Mouse (Mus musculus): ENCODE measurements around the gene Zfp282.

Zfp282 gene

GRCm38 (mm10) chr6:47899416-47899815 is 22.4 kb downstream of the Zfp282 start:
- DNase-seq (ENCODE audit: low spot score), result no peak

- DNase-seq (ENCODE audit: low spot score), result no peak
Observed at GRCm38 (mm10) chr6:47903587-47903986, 26.6 kb downstream of the Zfp282 start.

DNA sequence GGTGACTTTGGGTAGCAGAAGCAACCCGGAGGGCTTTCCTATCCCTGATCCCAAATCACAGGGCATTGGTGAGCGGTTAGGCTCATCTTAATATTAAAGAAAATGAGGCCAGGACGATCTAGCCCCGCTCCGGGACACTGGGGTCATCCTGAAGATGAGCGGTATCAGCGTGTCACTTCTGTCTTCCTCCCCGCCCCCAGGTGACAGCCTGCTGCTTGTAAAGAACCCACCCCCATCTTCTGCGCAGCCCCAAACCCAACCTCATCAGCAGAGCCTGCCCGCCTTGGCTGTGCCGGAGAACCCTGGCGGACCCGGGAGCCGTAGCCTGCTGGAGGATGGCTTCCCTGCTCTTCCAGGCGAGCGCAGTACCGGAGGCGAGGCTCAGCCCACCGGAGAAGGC is 27.4 kb downstream of the Zfp282 start:
- DNase-seq (ENCODE audit: low spot score), result no peak

- no peak for DNase-seq (ENCODE audit: low spot score)
Observed at GRCm38 (mm10) chr6:47904917-47905695, 28.1 kb downstream of the Zfp282 start.

DNA sequence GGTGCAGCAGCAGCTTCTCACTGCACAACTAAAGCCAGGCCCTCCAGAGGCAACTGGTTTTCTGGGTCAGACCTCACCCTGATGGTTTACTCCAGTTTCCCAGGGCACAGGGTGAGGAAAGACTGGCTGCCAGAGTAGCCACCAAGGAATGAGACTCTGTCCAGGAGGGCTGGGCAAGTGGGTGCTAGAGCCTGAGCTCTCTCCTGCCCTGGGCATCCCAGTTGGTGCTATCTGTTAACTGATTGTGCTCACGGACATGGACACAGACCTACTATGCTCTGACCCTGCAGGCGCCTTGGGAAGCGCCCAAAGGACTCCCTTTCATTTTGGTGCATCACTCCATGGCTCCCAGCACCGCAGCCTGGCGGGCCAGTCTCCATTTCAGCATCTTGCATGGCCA is 29.3 kb downstream of the Zfp282 start:
- no peak for DNase-seq (ENCODE audit: low spot score)

- DNase-seq (ENCODE audit: low spot score), result no peak
Observed at GRCm38 (mm10) chr6:47909007-47909406, 32.0 kb downstream of the Zfp282 start.

DNA sequence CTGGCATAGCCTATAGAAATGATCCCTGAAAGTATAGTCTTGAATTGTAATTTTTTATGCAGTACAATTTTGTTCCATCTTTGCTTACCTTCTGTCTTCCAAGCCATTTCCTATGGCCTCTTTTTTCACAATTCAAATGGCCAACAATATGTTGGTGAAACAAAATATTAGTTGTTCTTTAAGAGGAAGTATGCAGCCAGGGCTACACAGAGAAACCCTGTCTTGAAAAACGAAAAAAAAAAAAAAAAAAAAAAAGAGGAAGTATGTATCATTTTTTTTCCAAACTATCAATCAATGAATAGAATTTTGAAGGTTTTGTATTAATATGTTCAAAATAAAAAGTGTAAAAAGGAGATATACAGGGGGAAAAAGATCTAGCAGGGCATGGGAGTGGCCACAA is 34.6 kb downstream of the Zfp282 start:
- DNase-seq (ENCODE audit: low spot score), result no peak

DNA sequence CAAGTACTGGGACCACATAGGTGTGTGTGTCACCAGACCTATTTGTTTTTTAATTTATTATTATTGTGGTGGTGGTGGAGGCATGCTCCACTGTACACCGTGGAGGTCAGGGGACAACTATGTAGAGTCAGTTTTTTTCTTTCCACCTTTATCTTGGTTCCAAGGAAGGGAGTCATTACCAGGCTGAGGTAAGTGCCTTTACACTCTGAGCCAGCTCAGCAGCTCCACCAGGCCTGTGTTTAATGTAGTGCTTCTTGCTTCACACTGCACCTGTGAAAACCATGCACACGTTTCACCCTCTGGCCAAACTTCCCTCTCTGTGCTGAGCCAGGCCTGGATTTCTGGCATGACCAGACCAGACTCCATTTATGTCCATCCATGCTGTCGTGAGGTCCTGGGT is 36.0 kb downstream of the Zfp282 start:
- no peak for DNase-seq (ENCODE audit: low spot score)

GRCm38 (mm10) chr6:47917051-47917450 is 40.0 kb downstream of the Zfp282 start:
- DNase-seq (ENCODE audit: low spot score), result no peak

DNA sequence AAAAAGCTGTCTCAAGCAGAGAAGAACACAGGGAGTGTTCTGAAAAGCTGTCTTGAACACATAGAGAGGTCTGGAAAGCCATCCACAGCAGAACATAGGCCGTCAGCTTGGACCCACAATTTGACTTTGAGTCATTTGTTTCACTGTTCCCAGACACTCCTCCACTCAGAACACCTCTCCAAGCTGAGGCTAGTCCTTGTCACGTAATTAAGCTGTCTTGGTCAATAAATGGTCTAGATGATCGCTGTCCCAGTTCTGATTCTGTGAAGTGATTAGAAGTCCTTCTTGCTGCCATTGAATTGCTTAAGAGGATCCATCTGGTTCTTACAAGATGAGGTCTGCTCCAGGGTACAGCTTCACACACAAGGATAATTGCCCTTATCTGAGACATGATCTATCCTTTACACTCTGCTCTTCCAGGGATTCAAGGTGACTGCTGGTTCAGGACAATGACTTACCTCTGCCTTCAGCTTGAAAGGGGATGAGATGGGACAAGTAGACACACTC is 41.8 kb downstream of the Zfp282 start:
- DNase-seq (ENCODE audit: low spot score), result no peak

- DNase-seq (ENCODE audit: low spot score), result no peak
Observed at GRCm38 (mm10) chr6:47919646-47920446, 42.8 kb downstream of the Zfp282 start.

DNA sequence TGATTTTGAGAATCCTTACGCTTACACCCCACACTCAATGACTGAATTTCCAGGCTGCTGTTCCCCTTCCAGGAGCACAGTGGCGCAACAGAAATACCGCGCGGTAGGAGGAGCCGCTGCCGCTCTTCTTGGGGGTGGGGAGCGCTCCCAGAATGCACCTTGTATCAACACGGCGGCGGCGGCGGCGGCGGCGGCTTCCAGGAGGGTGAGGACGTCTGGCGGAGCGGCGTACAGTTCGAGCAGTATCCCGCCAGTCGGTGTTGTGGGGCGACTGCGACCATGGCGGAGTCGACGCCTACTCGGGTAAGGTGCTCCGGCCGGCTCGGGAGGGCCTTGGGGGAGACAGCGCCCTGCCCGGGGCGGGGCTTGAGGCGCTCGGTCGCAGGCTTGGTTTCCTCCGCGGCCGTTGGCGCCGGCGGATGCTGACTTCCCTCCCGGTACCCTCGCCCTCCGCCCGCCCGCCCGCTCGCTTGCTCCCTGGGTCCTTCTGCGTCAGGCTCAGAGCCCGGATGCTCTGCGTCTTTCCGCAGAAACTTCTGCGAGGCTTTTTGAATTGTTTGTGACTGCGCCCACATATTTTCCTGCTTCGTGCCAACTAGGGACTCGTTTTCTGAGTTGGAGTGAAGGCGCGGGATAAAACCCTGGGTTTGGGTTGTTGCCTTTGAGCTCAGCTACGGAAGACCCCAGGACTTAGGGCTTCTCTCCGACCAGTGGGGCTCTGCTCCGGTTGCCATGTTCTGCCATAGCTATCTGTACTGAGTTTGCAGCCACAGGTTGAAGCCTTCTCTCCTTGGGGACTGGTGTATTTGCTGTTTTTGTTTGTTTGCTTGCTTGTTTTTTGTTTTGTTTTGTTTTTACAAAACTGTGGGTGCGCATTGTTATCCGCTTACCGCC is 43.7 kb downstream of the Zfp282 start, which contains the start of gene Zfp212:
TSS of gene Zfp212 (plus strand) at position 30 of the 894 bp plus-strand sequence.
- peak; percentile 72 for DNase-seq (ENCODE audit: low spot score)

DNA sequence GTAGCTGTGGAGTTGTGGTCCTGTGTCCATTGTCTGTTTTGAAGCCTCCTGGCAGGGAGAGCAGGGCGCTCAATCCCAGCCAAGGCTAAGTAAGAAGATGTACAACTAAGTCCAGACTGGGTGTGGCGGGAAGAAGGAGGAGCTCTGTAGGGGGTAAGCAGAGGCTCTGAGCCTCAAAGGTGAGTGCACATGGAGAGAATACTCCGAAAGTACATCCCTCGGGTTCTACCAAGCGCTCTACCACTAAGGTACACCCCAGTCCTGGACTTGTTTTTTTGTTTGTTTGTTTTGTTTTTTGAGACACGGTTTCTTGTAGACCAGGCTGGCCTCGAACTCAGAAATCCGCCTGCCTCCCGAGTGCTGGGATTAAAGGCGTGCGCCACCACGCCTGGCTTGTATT is 65.5 kb downstream of the Zfp282 start:
- DNase-seq (ENCODE audit: low spot score), result no peak

DNA sequence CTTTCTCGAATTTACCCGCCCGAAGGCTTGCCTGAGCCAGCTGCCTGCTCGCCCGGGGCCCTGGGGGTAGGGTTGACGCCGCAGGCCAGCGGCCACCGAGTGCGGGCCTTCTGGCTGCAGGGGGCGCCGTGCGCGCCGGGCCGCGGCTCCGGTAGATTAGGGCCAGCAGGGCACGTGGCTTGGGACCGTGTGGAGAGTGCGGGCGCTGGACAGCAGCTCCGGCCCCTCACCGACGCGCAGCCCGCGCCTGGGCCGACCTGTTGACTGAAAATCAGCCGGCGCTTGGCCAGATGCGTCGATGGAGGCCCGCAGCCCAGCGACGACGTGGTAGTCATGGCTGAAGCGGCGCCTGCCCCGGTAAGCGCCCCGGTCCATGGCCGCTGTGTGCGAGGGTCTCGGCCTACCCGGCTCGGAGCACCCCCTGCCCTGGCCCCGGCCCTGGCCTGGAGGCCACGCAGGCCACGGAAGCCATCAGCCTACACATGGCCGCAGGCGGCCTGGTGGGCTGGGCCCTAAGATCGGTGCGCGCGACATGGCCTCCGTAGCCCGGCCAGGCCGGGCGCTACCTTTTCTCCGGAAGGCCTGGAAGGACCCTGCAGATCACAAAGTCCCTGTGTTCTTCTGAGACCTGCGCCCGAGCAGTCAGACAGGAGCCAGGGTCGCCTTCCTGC is 66.2 kb downstream of the Zfp282 start:
- DNase-seq (ENCODE audit: low spot score), result peak; percentile 52

GRCm38 (mm10) chr6:47943721-47944120 is 66.7 kb downstream of the Zfp282 start:
- no peak for DNase-seq (ENCODE audit: low spot score)

GRCm38 (mm10) chr6:47947388-47947787 is 70.4 kb downstream of the Zfp282 start:
- DNase-seq (ENCODE audit: low spot score), result no peak

GRCm38 (mm10) chr6:47953191-47953726 is 76.3 kb downstream of the Zfp282 start, which contains the start of gene Zfp956:
Gene Zfp956 (plus strand): TSS chr6:47953390.
- peak; percentile 89 for DNase-seq (ENCODE audit: low spot score)

DNA sequence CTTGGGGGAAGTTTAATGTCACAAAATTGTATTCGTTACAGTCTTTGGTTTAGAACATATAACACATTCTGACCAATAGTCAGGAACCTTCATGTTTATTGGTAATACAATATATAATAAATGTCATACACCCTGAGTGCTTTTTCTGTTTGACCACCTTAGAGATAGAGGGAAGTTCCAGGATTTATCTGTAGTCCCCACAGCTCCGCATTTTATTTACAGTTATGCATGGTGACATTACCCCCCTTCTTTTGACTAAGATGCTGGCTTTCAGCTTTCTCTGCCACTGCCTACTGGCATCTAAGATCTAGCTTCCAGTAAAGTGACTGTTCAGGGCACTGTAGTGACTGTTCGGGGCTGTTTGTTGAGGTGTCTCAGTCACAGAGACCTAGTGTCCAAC is 77.4 kb downstream of the Zfp282 start:
- DNase-seq (ENCODE audit: low spot score), result no peak

DNA sequence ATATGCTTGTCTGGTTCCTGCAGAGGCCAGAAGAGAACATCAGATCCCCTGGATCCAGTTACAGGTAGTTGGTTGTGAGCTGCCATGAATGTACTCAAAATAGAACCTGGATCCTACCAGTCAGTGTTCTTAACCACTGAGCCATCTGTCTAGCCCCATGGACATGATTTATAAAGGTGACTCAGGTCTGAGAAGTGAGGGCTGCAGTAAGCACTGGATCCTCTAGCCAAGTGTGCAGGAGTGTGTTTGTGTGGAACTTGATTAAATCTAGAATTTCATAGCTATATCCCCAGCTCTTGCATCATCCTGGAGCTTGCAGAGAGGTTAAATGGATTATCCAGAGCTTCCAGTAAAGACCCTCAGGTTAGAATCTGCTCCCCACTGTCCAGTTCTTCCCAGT is 80.8 kb downstream of the Zfp282 start:
- DNase-seq (ENCODE audit: low spot score), result no peak
